Mouse (Mus musculus) hindbrain, embryonic 15.5 days (tissue): Measurements from ENCODE around the gene Abcb7. TPM values are rescaled to one million over a fixed set of nuclear protein-coding genes. Genes with fewer than 3 reads are reported as not detected.

Source experiments
- ATAC-seq: fragments of 200-750 bp; cut with Nextera tagmentation; 2 replicates; pipeline ENCODE4 v1.8.0; 2017; ENCODE audit warnings: low read depth, moderate number of reproducible peaks, moderate TSS enrichment; ENCODE audit not compliant: low FRiP score
- H3K27ac ChIP-seq: fragments of 300-500 bp; sonication (generic); replicated peaks from 2 replicates; pipeline ENCODE4 v1.5.1; 2015; ENCODE audit warnings: mild to moderate bottlenecking, inconsistent platforms
- H3K27me3 ChIP-seq: fragments of 300-500 bp; sonication (generic); 2 replicates; pipeline ENCODE4 v1.6.1; 2015; ENCODE audit warnings: control low read depth, inconsistent platforms
- H3K36me3 ChIP-seq: fragments of 300-500 bp; sonication (generic); 2 replicates; pipeline ENCODE4 v1.6.1; 2015; ENCODE audit warnings: control low read depth, inconsistent platforms
- H3K4me1 ChIP-seq: fragments of 300-500 bp; sonication (generic); replicated peaks from 2 replicates; pipeline ENCODE4 v1.6.1; 2015; ENCODE audit warnings: control low read depth, inconsistent platforms
- H3K4me2 ChIP-seq: fragments of 300-500 bp; sonication (generic); 2 replicates; pipeline ENCODE4 v1.6.1; 2015; ENCODE audit warnings: moderate library complexity, mild to moderate bottlenecking, inconsistent platforms
- H3K4me3 ChIP-seq: fragments of 300-500 bp; sonication (generic); 2 replicates; pipeline ENCODE4 v1.5.1; 2015; ENCODE audit warnings: mild to moderate bottlenecking, inconsistent platforms
- H3K9ac ChIP-seq: fragments of 300-500 bp; sonication (generic); 2 replicates; pipeline ENCODE4 v1.6.1; 2015; ENCODE audit warnings: inconsistent platforms
- H3K9me3 ChIP-seq: fragments of 300-500 bp; sonication (generic); 2 replicates; pipeline ENCODE4 v1.6.1; 2016; ENCODE audit warnings: control low read depth, inconsistent platforms
- WGBS: fragments of 180-500 bp; shearing (Covaris S2); methylation state at CpG from one replicate; pipeline ENCODE4 v1.1.7; 2015; 5-methylcytosine and 5-hydroxymethylcytosine counted together
- polyA plus RNA-seq: library from polyadenylated mRNA; unstranded; fragments of >200 nt; fragmentation: Nextera tagmentation; extraction: Ambion mirVana; gene quantifications from 2 replicates; pipeline ENCODE4 v1.2.1, GENCODE M21; 2015

The Abcb7 gene
- 6.4 and 6.8 TPM in 2 replicates for polyA plus RNA-seq

DNA sequence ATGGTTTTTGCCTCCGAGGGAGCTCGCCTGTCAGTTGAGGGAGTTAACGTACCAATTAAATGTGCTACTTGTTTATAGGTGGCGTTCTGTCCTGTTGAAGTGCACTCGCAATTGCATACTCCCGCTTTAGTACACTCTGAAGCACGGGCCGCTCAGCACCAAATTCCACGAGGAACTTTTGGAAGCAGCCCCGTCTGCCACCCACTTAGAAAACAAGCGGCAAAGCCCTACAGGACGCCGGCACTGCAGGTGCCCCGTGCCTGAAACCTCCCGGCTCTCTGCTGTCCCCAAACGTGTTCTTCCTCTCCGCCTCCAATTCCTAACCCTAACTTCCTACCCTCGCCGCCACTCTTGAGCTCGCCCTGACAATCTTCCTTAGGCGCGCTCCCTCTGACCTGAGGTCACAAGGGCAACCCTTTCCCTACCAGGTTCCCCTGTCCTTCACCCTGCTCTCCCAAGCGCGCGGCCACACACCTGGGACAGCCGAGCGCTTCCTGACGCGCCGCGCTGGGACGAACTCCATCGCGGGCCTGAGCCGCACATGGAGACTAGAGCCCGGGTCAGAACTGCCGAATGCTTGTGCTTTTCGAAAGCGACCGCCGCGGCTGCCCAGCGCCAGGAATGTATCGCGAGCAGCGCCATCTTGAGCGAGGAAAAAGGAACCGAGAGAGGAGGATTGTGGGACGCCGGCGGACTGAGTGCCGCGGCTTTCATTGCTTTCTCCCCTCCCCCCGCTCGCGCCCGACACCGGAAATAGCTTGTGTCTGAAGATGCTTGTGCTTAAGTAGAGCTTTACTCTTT, at the start of gene Abcb7:
Gene Abcb7 (minus strand): TSS at position 674 of the 801 bp plus-strand sequence.
- WGBS = 16% methylated on average over 50 of the region's 58 CpGs
- Histone ChIP-seq H3K27me3 (peaks cover 10% of the 10 kb centered on the region; the same call in 1 of the 2 replicates), H3K9ac (peak within 1 kb of the TSS; percentile 65), H3K4me1 (no peaks in the 10 kb centered on the region), H3K4me2 (peak within 1 kb of the TSS; percentile 52), H3K4me3 (peak within 1 kb of the TSS; percentile 78), H3K9me3 (no peaks in the 10 kb centered on the region), H3K36me3 (no peaks in the 10 kb centered on the region), H3K27ac (peak within 1 kb of the TSS; percentile 91)
- peak; percentile 98 for ATAC-seq

- no peak for ATAC-seq
- H3K4me2 ChIP-seq = no peak overlapping the region
Measured at GRCm38 (mm10) chrX:104461755-104462154, 48.1 kb upstream of the Abcb7 start.

GRCm38 (mm10) chrX:104452433-104452832, 38.8 kb upstream of the Abcb7 start:
- no peaks in the 10 kb centered on the region for H3K4me1 ChIP-seq
- no peak overlapping the region for H3K9ac ChIP-seq
- WGBS = 90% methylated on average over 1 of the region's 1 CpGs
- H3K27ac ChIP-seq = no peak overlapping the region
- H3K4me2 ChIP-seq = no peak overlapping the region
- peaks cover 10% of the 10 kb centered on the region; the same call in 1 of the 2 replicates for H3K27me3 ChIP-seq
- H3K9me3 ChIP-seq = no peaks in the 10 kb centered on the region
- H3K4me3 ChIP-seq = no peak overlapping the region
- no peak for ATAC-seq
- H3K36me3 ChIP-seq = no peaks in the 10 kb centered on the region

More at GRCm38 (mm10) chrX:104461755-104462154, 48.1 kb upstream of the Abcb7 start:
- Histone ChIP-seq H3K4me1 (no peaks in the 10 kb centered on the region), H3K9ac (no peak overlapping the region), H3K27me3 (no peaks in the 10 kb centered on the region), H3K36me3 (no peaks in the 10 kb centered on the region), H3K4me3 (no peak overlapping the region), H3K27ac (no peak overlapping the region), H3K9me3 (no peaks in the 10 kb centered on the region)
- WGBS = 29% methylated on average over 2 of the region's 2 CpGs

DNA sequence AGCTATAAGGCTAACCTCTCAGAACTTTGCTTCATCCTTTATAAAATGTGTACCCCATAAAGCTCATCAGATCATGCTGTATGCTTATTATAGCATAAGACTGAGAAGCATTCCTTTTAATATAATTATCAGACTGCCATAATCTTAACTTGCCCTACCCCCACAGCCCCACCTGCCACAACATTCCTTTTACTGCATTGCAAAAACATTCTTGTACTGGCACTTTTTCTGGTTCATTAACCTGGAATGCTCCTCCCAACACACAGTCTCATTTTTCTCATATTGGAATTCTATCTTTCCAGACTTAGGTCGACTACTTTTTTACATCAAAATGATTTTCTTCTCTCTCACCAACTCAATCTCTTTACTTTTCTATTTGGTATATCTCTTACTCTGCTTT, 19.8 kb upstream of the Abcb7 start:
- ATAC-seq = no peak
- Histone ChIP-seq H3K27ac (no peak overlapping the region), H3K4me2 (no peak overlapping the region), H3K9me3 (no peaks in the 10 kb centered on the region), H3K4me1 (no peaks in the 10 kb centered on the region), H3K9ac (no peak overlapping the region), H3K4me3 (no peak overlapping the region), H3K36me3 (no peaks in the 10 kb centered on the region), H3K27me3 (0 out of 2 replicates have a peak, but pooled peaks cover 9% of the 10 kb centered on the region)
- WGBS = 41% methylated on average over 1 of the region's 1 CpGs

DNA sequence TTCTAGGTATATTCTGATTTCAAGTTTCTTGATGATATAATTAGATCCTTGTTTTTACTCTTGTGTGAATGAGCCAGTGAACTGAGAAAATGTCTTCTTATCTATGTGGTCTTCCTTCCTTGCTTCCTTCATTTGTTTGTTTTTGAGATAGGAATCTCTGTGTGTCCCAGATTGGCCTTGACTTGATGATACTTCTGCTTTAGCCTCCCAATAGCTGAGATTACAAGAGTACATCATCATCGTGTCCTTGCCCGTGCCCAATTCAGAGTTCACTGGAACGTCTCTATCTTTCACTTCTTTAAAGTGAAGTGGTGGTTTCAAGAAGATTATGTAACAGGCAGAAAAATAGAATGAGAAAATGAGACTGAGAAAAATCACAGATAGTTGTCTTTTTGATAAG, 14.5 kb upstream of the Abcb7 start:
- Histone ChIP-seq H3K27me3 (0 out of 2 replicates have a peak, but pooled peaks cover 6% of the 10 kb centered on the region), H3K36me3 (no peaks in the 10 kb centered on the region), H3K4me1 (no peaks in the 10 kb centered on the region), H3K4me3 (no peak overlapping the region), H3K27ac (no peak overlapping the region), H3K4me2 (no peak overlapping the region), H3K9me3 (no peaks in the 10 kb centered on the region), H3K9ac (no peak overlapping the region)
- no peak for ATAC-seq
- WGBS = 88% methylated on average over 3 of the region's 3 CpGs

DNA sequence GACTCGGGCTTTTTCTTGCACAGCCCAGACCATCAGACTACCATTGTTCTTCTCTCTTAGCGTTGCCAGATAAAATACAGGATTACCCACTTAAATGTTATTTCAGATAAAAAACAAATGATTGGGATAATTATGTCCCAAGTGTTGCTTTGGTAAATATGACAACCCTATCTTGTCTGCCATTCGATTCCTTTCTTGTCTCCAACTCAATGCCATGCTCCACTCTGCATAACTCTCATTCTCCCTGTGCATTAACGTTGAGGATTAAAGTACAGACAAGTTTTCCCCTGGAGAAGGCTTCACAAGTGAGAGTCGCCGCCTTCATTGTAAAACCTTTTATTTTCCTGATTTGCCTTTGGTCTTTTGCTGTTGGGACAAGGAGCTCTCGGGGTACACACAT, 339 bp upstream of the Abcb7 start:
- Histone ChIP-seq H3K4me1 (no peaks in the 10 kb centered on the region), H3K9ac (peak overlapping the region; percentile 35), H3K4me2 (peak overlapping the region; percentile 51), H3K27me3 (peaks cover 13% of the 10 kb centered on the region; the same call in 1 of the 2 replicates), H3K9me3 (no peaks in the 10 kb centered on the region), H3K36me3 (no peaks in the 10 kb centered on the region), H3K27ac (peak overlapping the region; percentile 91), H3K4me3 (peak overlapping the region; percentile 78)
- WGBS = 47% methylated on average over 7 of the region's 7 CpGs
- peak; percentile 27; the same call in 1 of the 2 replicates for ATAC-seq

GRCm38 (mm10) chrX:104408137-104408536, 5.5 kb downstream of the Abcb7 start:
- Histone ChIP-seq H3K4me2 (no peak overlapping the region), H3K4me3 (no peak overlapping the region), H3K9me3 (no peaks in the 10 kb centered on the region), H3K27me3 (no peaks in the 10 kb centered on the region), H3K4me1 (no peaks in the 10 kb centered on the region), H3K36me3 (no peaks in the 10 kb centered on the region), H3K27ac (no peak overlapping the region), H3K9ac (no peak overlapping the region)
- ATAC-seq = no peak

DNA sequence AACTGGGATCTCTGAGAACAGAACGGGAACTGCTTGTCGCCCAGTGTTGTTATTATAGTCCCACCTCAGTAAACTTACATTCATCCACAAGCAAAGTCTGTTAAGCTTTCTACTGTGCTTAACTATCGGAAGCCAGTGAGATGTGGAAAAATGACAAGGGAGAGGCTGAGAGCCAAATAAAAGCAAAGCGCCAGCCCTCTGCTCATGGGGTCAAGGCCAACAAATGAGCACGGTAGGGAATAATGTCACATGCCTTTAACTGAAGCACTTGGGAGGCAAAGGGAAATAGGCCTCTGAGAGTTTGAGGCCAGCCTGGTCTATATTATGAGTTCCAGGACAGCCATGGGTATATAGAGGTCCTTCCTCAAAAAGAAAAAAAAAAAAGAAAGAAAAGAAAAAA, 11.2 kb downstream of the Abcb7 start:
- Histone ChIP-seq H3K9ac (no peak overlapping the region), H3K4me3 (no peak overlapping the region), H3K4me2 (no peak overlapping the region), H3K27ac (no peak overlapping the region), H3K9me3 (no peaks in the 10 kb centered on the region), H3K4me1 (no peaks in the 10 kb centered on the region), H3K36me3 (no peaks in the 10 kb centered on the region), H3K27me3 (no peaks in the 10 kb centered on the region)
- ATAC-seq = no peak
- 65% methylated on average over 5 of the region's 5 CpGs for WGBS

- Histone ChIP-seq H3K4me3 (no peak overlapping the region), H3K36me3 (no peaks in the 10 kb centered on the region), H3K27me3 (no peaks in the 10 kb centered on the region), H3K27ac (no peak overlapping the region), H3K4me2 (no peak overlapping the region), H3K9ac (no peak overlapping the region), H3K4me1 (no peaks in the 10 kb centered on the region), H3K9me3 (no peaks in the 10 kb centered on the region)
- no peak for ATAC-seq
- 92% methylated on average over 1 of the region's 1 CpGs for WGBS
Measured at GRCm38 (mm10) chrX:104401134-104401533, 12.5 kb downstream of the Abcb7 start.

DNA sequence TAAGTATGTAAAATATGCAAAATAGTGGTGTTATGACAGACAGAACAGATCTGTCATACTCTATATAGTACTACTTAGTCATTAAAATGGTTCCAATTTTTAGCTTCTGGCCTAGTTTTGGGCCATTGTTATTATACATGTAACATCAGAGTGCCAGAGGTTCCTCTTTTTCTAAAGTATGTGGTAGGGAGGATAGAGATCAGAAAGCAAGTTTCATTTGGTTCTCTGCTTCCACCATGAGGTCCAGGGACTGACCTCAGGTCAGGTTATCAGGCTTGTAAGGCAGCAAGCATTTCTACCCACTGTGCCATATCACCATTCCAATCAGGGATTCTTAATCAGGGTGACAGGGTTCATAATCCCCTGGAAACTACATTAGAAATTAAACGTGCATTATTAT, 16.1 kb downstream of the Abcb7 start:
- H3K9me3 ChIP-seq = no peaks in the 10 kb centered on the region
- WGBS = 70% methylated on average over 1 of the region's 1 CpGs
- no peak overlapping the region for H3K4me2 ChIP-seq
- ATAC-seq = no peak
- H3K27ac ChIP-seq = no peak overlapping the region
- no peaks in the 10 kb centered on the region for H3K27me3 ChIP-seq
- H3K36me3 ChIP-seq = no peaks in the 10 kb centered on the region
- H3K9ac ChIP-seq = no peak overlapping the region
- H3K4me1 ChIP-seq = no peaks in the 10 kb centered on the region
- H3K4me3 ChIP-seq = no peak overlapping the region

DNA sequence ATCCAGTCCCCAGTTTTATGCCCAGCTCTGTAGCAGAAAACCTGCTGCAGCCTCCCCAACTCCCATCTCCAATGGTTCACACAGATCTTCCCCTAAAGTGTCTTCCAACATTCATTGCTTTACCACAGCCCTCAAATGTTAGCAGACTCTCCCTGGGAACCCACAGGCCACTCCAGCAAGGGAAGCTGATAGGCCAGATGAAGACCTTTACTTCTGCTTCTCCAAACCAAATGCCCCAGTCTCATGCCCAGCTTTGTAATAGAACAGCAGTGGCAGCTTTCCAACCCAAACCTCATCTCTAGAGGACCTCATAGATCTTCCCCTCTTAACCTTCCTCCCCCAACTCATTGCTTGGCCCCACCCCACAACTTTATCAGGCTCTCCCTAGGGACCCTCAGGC, 54.0 kb downstream of the Abcb7 start:
- Histone ChIP-seq H3K4me3 (no peak overlapping the region), H3K4me2 (no peak overlapping the region), H3K9me3 (no peaks in the 10 kb centered on the region), H3K27ac (no peak overlapping the region), H3K9ac (no peak overlapping the region), H3K4me1 (no peaks in the 10 kb centered on the region), H3K36me3 (no peaks in the 10 kb centered on the region), H3K27me3 (no peaks in the 10 kb centered on the region; the same call in 1 of the 2 replicates)
- ATAC-seq = no peak

- H3K9me3 ChIP-seq = no peaks in the 10 kb centered on the region
- ATAC-seq = no peak
- H3K9ac ChIP-seq = no peak overlapping the region
- no peak overlapping the region for H3K4me3 ChIP-seq
- no peak overlapping the region for H3K4me2 ChIP-seq
- WGBS = 60% methylated on average over 1 of the region's 1 CpGs
- no peak overlapping the region for H3K27ac ChIP-seq
- H3K27me3 ChIP-seq = 0 out of 2 replicates have a peak, but pooled peaks cover 3% of the 10 kb centered on the region
- no peaks in the 10 kb centered on the region for H3K4me1 ChIP-seq
- no peaks in the 10 kb centered on the region for H3K36me3 ChIP-seq
Measured at GRCm38 (mm10) chrX:104355842-104356241, 57.8 kb downstream of the Abcb7 start.
